Mouse (Mus musculus): ENCODE measurements around the gene Tarsl2. TPM values are rescaled to one million over a fixed set of nuclear protein-coding genes. Genes with fewer than 3 reads are reported as not detected.

Gene Tarsl2
- polyA plus RNA-seq (2012; ENCODE audit: insufficient read depth, insufficient read length, low replicate concordance, missing spikeins): not detected in 2 replicates

GRCm38 (mm10) chr7:65644643-65645351, at the start of gene Tarsl2:
Gene Tarsl2 (plus strand): TSS chr7:65644898.
- H3K27ac ChIP-seq (ENCODE audit: insufficient read depth, low read depth, low read length): no peak within 1 kb of the TSS
- H3K4me3 ChIP-seq (ENCODE audit: insufficient read depth, low read depth, low read length): peak within 1 kb of the TSS; percentile 64
- peak; percentile 52 for TF ChIP-seq POLR2A (IDR thresholded peaks at IDR 0.05; ENCODE audit: insufficient read depth, low read depth, low read length)
- no peak for TF ChIP-seq CTCF (IDR thresholded peaks at IDR 0.05; ENCODE audit: insufficient read depth, low read depth, low read length)
- H3K4me1 ChIP-seq (ENCODE audit: control insufficient read depth, insufficient read depth, low read length): peaks cover 5% of the 10 kb centered on the region; the same call in 1 of the 2 replicates
- under 1% methylated on average over 64 of the region's 64 CpGs for WGBS

GRCm38 (mm10) chr7:65606124-65606523, 38.6 kb upstream of the Tarsl2 start:
- TF ChIP-seq POLR2A (IDR thresholded peaks at IDR 0.05; ENCODE audit: insufficient read depth, low read depth, low read length): no peak
- TF ChIP-seq CTCF (IDR thresholded peaks at IDR 0.05; ENCODE audit: insufficient read depth, low read depth, low read length): no peak
- 71% methylated on average over 3 of the region's 3 CpGs for WGBS
- H3K27ac ChIP-seq (ENCODE audit: insufficient read depth, low read depth, low read length): no peak overlapping the region
- peaks cover 15% of the 10 kb centered on the region; the same call in 1 of the 2 replicates for H3K4me1 ChIP-seq (ENCODE audit: control insufficient read depth, insufficient read depth, low read length)
- no peak overlapping the region for H3K4me3 ChIP-seq (ENCODE audit: insufficient read depth, low read depth, low read length)

GRCm38 (mm10) chr7:65607003-65607402, 37.7 kb upstream of the Tarsl2 start:
- WGBS: 50% methylated on average over 5 of the region's 5 CpGs
- no peak overlapping the region for H3K4me3 ChIP-seq (ENCODE audit: insufficient read depth, low read depth, low read length)
- H3K27ac ChIP-seq (ENCODE audit: insufficient read depth, low read depth, low read length): no peak overlapping the region; the same call in 1 of the 2 replicates
- no peak for TF ChIP-seq POLR2A (IDR thresholded peaks at IDR 0.05; ENCODE audit: insufficient read depth, low read depth, low read length)
- TF ChIP-seq CTCF (IDR thresholded peaks at IDR 0.05; ENCODE audit: insufficient read depth, low read depth, low read length): no peak
- H3K4me1 ChIP-seq (ENCODE audit: control insufficient read depth, insufficient read depth, low read length): peaks cover 15% of the 10 kb centered on the region; the same call in 1 of the 2 replicates

- TF ChIP-seq CTCF (IDR thresholded peaks at IDR 0.05; ENCODE audit: insufficient read depth, low read depth, low read length): peak; percentile 41
- no peak for TF ChIP-seq POLR2A (IDR thresholded peaks at IDR 0.05; ENCODE audit: insufficient read depth, low read depth, low read length)
- Histone ChIP-seq H3K4me1 (ENCODE audit: control insufficient read depth, insufficient read depth, low read length) (peaks cover 15% of the 10 kb centered on the region; the same call in 1 of the 2 replicates), H3K4me3 (ENCODE audit: insufficient read depth, low read depth, low read length) (no peak overlapping the region), H3K27ac (ENCODE audit: insufficient read depth, low read depth, low read length) (no peak overlapping the region)
- WGBS: 31% methylated on average over 5 of the region's 5 CpGs
Measured at GRCm38 (mm10) chr7:65610171-65610570, 34.5 kb upstream of the Tarsl2 start.

GRCm38 (mm10) chr7:65610673-65611072, 34.0 kb upstream of the Tarsl2 start:
- Histone ChIP-seq H3K4me1 (ENCODE audit: control insufficient read depth, insufficient read depth, low read length) (peaks cover 15% of the 10 kb centered on the region; the same call in 1 of the 2 replicates), H3K27ac (ENCODE audit: insufficient read depth, low read depth, low read length) (no peak overlapping the region), H3K4me3 (ENCODE audit: insufficient read depth, low read depth, low read length) (no peak overlapping the region)
- TF ChIP-seq POLR2A (IDR thresholded peaks at IDR 0.05; ENCODE audit: insufficient read depth, low read depth, low read length) (no peak), CTCF (IDR thresholded peaks at IDR 0.05; ENCODE audit: insufficient read depth, low read depth, low read length) (no peak)
- WGBS: 51% methylated on average over 8 of the region's 8 CpGs

GRCm38 (mm10) chr7:65611298-65611697, 33.4 kb upstream of the Tarsl2 start:
- WGBS: 63% methylated on average over 3 of the region's 3 CpGs
- no peak overlapping the region for H3K4me3 ChIP-seq (ENCODE audit: insufficient read depth, low read depth, low read length)
- H3K4me1 ChIP-seq (ENCODE audit: control insufficient read depth, insufficient read depth, low read length): peaks cover 15% of the 10 kb centered on the region; the same call in 1 of the 2 replicates
- TF ChIP-seq CTCF (IDR thresholded peaks at IDR 0.05; ENCODE audit: insufficient read depth, low read depth, low read length): no peak
- TF ChIP-seq POLR2A (IDR thresholded peaks at IDR 0.05; ENCODE audit: insufficient read depth, low read depth, low read length): no peak
- no peak overlapping the region for H3K27ac ChIP-seq (ENCODE audit: insufficient read depth, low read depth, low read length)

GRCm38 (mm10) chr7:65613723-65614122, 31.0 kb upstream of the Tarsl2 start:
- WGBS: 85% methylated on average over 5 of the region's 5 CpGs
- H3K4me1 ChIP-seq (ENCODE audit: control insufficient read depth, insufficient read depth, low read length): peaks cover 9% of the 10 kb centered on the region; the same call in 1 of the 2 replicates
- TF ChIP-seq POLR2A (IDR thresholded peaks at IDR 0.05; ENCODE audit: insufficient read depth, low read depth, low read length): no peak
- H3K4me3 ChIP-seq (ENCODE audit: insufficient read depth, low read depth, low read length): no peak overlapping the region
- no peak overlapping the region for H3K27ac ChIP-seq (ENCODE audit: insufficient read depth, low read depth, low read length)

GRCm38 (mm10) chr7:65618751-65619150, 25.9 kb upstream of the Tarsl2 start:
- H3K4me3 ChIP-seq (ENCODE audit: insufficient read depth, low read depth, low read length): no peak overlapping the region
- 73% methylated on average over 1 of the region's 1 CpGs for WGBS
- no peaks in the 10 kb centered on the region for H3K4me1 ChIP-seq (ENCODE audit: control insufficient read depth, insufficient read depth, low read length)
- H3K27ac ChIP-seq (ENCODE audit: insufficient read depth, low read depth, low read length): no peak overlapping the region
- TF ChIP-seq POLR2A (IDR thresholded peaks at IDR 0.05; ENCODE audit: insufficient read depth, low read depth, low read length): no peak
- TF ChIP-seq CTCF (IDR thresholded peaks at IDR 0.05; ENCODE audit: insufficient read depth, low read depth, low read length): no peak

- no peak for TF ChIP-seq CTCF (IDR thresholded peaks at IDR 0.05; ENCODE audit: insufficient read depth, low read depth, low read length)
- no peak for TF ChIP-seq POLR2A (IDR thresholded peaks at IDR 0.05; ENCODE audit: insufficient read depth, low read depth, low read length)
- no peaks in the 10 kb centered on the region for H3K4me1 ChIP-seq (ENCODE audit: control insufficient read depth, insufficient read depth, low read length)
- no peak overlapping the region for H3K27ac ChIP-seq (ENCODE audit: insufficient read depth, low read depth, low read length)
- H3K4me3 ChIP-seq (ENCODE audit: insufficient read depth, low read depth, low read length): no peak overlapping the region
- 87% methylated on average over 7 of the region's 7 CpGs for WGBS
Measured at GRCm38 (mm10) chr7:65620746-65621145, 24.0 kb upstream of the Tarsl2 start.
